Mouse (Mus musculus) bone marrow, adult 2 months (tissue): ENCODE data around the gene Dok4.

Experiments used
- CTCF ChIP-seq: fragments of 200-500 bp; IDR thresholded peaks from 2 replicates; pipeline ENCODE4 v1.5.1; 2011; ENCODE audit warnings: low read length, control low read depth; ENCODE audit not compliant: control insufficient read depth, insufficient read depth
- POLR2A ChIP-seq: fragments of 200-500 bp; IDR thresholded peaks from 2 replicates; pipeline ENCODE4 v1.6.1; 2011; ENCODE audit warnings: low read depth, mild to moderate bottlenecking, control low read depth, low read length, borderline replicate concordance; ENCODE audit not compliant: control insufficient read depth

DNA sequence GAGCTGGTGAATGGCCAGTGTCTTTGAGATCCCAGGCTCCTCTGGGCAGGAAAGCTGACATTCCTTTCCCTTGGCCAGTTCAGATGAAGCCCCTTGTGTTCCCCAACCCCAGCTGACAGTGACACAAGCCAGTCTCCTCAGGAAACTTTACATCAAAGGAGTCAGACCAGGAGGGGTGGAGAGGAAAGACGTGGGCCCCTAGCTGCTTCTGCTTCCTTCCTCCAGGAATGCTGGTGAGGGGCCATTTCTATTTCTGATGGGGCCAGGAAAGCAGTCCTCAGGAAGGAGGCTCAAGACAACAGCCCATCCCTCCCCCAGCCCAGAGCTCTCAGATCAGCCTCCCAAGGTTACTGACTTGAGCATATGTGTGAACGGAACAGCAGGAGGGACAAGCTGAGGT is 16.8 kb upstream of the Dok4 start:
- TF ChIP-seq CTCF (no peak), POLR2A (no peak)
